Mouse (Mus musculus): Measurements from ENCODE around the gene Vps52.
A peak's percentile ranks its signal among the peaks of the same experiment; 100 is the strongest.
"Not testable (repeated sequence)": the region's sequence is repeated elsewhere in the genome, so short reads cannot be mapped to it uniquely, and the experiment has no call there.

The Vps52 gene

DNA sequence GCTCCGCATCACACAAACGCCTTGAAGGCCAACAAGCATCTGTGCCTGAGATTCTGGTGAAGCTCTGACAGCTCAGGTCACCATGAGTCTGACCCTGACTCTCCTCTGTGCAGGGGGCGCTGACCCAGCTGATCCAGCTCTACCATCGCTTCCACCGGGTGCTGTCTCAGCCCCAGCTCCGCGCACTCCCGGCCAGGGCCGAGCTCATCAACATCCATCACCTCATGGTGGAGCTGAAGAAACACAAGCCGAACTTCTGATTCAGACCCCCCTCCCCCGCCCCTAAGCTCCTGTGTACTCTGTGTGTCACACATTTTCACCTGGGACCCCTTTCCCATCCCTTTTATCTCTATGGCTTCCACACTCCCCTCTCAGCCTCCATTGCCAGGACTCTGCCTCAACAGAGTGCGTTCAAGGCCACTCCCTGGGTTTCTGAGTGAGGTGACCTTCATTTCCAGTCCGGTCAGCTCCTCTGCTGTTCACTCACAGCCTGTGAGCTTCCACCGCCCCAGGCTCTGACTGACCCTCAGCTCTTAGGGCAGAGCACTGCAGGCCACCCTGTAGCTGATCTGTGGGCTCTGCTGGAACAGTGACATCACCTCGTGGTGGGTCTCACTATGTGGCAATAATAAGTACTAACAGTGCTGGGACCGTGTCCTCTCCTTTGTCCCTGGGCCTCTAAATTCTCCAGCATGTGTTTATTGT is 10.4 kb downstream of the Vps52 start:
- DNase-seq (ENCODE audit: low read depth in 2 of 2, low spot score in 2 of 2): no peak

DNA sequence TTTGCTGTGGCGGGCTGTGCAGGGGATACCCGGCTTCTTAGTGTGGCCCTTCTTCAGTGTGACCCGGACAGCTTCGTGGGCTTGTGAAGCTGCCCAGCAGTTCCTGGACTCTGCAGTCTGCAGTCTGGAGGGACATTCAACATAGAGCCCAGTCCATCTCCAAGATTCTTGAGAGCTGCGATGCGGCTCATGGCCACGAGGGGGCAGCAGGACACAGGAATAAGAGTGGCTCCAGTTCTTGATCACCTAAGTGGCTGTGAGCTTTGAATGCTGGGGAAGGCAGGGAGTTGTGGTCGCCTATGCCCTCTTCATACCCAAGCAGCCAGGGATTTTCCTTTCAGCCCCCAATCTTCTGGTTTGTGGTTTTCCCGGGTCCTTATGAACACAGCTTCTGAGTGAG is 12.9 kb downstream of the Vps52 start:
- peak; percentile 76 to 80 for DNase-seq (ENCODE audit: low read depth in 2 of 2, low spot score in 2 of 2)

DNA sequence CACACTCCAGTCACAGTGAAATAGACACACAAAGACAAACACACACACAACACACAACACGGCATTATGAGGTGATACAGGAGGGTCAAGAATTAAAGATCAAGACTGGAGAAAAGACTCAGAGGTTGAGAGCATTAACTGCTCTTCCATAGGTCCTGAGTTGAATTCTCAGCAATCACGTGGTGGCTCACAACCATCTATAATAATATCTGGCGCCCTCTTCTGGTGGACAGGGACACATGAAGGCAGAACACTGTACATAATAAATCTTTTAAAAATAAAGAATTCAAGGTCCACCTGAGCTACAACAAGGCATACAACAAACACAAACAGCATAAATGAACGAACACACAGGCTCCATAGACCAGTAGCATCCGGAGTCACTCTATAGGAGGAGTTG is 13.3 kb downstream of the Vps52 start:
- peak; percentile 55 to 76 for DNase-seq (ENCODE audit: low read depth in 2 of 2, low spot score in 2 of 2)

DNA sequence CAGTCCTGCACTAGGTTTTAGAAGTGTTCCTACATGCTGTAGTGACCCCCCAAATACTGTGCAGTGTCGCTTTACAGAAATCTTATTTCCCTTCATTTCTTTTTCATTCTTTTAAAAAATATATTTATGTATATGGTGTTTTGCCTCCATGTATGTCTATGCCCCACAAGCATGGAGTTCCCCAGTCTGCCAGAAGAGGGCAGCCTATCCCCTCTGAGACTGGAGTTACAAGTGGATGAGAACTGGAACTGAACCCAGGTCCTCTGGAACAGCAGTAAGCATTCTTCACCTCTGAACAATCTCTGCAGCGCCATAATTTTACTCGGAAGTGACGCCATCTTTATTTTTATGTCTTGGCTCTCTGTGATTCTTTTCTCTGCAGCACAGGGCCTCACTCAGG is 13.8 kb downstream of the Vps52 start:
- no peak for DNase-seq (ENCODE audit: low read depth in 2 of 2, low spot score in 2 of 2)

DNA sequence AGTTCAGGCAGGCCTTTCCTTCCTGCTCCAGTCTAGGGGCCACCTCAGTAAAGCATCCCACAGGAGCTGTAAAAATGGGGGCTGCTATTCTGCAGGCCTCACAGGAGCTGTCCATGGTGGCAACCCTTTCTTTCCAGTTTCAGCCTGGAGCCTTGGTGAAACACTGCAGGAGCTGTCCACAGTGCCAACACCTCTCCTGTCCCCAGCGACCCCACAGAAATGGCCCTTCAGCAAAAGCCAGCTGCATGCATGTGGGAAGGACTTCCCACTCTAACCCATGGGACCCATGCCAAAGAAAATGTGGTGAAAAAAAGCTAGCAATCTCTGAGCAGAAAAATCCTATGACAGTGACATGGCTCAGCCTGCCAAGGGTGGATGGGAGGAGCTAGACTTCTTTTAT is 17.1 kb downstream of the Vps52 start:
- no peak for DNase-seq (ENCODE audit: low read depth in 2 of 2, low spot score in 2 of 2)

DNA sequence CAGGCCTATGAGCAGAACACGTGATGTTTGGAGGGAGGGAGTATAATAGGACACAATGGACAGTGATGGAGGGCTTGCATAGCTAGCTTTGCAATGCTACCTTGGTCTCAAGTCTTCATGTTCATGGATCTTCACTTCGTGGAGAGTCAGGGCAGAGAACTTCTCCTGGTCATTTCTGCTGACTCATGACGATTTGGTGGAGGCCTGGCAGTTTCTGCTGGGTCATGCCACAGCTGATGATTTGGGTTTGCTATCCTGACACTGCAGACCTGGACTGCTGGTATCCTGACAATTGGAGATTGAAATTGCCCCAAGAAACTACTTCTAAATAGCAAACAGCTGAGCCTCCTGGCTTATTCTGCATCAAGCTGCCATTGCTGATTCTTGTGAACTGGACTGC is 18.0 kb downstream of the Vps52 start:
- no peak for DNase-seq (ENCODE audit: low read depth in 2 of 2, low spot score in 2 of 2)

DNA sequence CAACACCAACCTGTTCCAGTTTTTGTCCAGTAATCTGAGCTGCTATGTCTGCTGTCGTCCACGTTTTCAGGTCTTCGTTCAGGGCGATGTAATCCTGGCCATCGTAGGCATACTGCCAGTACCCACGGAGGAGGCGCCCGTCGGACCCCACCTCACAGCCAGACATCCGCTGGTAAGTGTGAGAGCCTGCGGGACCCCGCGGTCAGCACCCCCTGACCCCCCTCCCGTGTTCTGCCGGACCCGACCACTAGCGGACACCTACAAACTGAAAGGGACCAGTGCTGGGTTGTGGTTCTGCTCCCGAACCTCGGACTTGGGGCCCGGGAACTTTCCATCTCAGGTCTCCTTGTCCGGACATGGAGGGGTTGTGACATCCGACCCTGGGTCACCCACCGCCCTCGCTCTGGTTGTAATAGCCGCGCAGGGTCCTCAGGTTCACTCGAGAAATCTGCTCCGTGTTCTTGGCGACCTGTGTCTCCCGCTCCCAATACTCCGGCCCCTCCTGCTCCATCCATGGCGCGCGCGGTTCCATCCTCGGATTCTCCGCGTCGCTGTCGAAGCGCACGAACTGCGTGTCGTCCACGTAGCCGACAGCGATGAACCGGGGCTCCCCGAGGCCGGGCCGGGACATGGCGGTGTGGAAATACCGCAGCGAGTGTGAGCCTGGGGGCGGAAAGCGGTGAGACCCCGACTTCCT is 22.4 kb downstream of the Vps52 start:
- no peak for DNase-seq (ENCODE audit: low read depth in 2 of 2, low spot score in 2 of 2)

DNA sequence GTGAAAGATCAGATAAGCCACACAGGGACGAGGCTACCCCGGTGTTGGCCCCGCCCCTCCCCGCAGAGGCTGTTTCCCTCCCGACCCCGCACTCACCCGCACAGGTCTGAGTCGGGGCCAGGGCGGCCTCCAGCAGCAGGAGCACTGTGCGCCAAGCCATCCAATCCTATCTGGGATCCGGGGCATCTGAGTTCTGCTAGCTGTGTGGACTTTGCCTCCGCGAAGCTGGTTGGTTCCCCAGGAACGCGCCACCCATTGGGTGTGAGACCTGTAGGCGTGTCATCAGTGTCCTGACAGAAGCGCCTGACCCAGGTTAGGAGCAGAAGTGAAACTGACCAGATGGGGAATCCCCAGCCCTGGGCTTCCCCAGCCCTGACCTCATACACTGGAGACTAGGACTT is 23.0 kb downstream of the Vps52 start:
- peak; percentile 58 to 63 for DNase-seq (ENCODE audit: low read depth in 2 of 2, low spot score in 2 of 2)

DNA sequence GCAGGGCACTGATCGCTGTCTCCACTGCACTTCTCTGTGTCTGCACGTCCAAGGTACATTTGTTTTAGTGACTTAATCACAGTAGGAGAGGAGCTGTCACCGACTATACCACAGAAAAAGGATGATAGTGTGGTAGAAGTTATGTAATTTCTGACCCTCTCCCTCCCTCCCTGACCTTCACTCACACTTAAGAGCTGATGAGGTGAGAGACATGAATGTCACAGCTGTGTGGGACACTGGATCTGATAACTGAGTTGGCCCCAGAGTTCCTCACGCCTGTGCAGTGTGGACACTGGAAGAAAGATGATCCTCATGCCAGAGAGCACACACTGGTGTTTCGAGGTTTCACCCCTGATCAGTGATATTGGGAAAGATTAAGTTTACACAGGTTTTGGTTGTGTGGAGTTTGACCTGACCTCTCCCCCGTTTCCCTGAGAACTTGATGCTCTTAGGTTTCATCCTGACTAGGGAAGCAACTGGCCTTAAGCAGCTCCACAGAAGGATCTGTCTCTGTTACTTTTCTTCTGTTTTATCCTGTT is 24.0 kb downstream of the Vps52 start:
- no peak for DNase-seq (ENCODE audit: low read depth in 2 of 2, low spot score in 2 of 2)

DNA sequence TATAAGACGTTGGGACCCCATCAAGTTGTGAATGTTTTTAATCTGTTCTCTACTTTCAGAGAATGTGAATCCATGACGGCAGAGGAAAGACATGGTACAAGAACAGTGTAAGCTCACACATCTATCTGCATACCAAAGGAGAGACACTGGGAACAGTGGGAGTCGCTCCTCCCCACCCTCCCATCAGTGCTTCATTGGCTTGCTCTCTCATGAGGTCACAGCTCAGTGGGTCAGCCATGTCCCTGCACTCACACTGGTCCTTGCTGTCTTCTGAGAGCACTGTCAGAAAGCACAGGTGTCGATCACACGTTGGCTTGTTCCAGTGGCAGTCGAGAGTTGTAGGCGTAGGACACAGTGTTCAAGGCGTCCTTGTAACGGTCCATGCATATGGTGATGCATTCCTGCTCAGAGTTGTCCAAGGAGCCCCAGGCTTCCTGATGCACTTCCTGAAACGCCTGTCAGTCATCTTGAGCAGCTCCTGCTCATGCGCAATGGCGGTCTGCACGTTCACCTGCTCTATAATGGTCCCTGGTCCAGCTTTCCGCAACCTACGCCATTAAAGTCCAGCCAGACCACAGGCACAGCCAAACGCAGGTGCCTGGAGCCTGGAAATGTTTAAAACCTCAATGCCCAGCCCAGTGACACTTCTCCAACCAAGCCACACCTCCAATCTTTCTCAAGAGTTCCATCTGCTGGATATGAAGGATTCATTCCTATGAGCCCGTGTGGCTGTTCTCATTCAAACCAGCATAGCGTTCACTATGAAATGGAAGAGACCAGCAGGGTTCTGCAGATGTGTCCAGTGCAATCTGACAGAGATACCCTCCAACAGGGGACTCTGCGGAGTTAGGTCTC is 24.8 kb downstream of the Vps52 start:
- DNase-seq (ENCODE audit: low read depth in 2 of 2, low spot score in 2 of 2): no peak

DNA sequence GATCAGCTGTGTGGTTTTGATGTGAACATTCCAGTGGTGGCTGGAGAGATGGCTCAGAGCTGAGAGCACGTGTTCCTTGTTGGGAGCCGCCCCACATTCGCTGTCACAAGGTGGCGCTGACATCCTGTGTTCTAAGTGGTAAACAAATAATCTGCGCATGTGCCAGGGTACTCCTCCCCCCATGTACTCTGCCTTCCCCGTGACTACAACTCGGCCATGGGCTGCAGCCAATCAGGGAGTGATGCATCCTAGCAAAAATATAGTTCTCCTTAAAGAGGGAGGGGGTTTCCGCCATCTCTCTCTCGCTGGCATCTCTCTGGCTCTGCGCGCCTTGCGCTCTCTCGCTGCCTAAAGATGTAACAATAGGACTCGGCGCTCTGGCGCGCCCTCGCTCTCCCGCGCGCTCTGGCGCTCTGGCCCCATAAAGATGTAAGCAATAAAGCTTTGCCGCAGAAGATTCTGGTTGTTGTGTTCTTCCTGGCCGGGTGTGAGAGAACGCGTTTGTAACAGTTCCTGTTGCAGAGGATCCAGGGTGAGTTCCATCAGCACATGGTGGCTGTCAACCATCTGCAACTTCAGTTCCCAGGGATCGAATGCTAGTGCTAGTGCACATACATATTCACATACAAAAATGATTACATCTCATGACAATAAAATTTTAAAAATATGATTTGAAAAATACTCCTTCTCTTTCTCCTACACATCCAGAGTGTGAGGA is 25.7 kb downstream of the Vps52 start:
- peak; percentile 81 to 87 for DNase-seq (ENCODE audit: low read depth in 2 of 2, low spot score in 2 of 2)

DNA sequence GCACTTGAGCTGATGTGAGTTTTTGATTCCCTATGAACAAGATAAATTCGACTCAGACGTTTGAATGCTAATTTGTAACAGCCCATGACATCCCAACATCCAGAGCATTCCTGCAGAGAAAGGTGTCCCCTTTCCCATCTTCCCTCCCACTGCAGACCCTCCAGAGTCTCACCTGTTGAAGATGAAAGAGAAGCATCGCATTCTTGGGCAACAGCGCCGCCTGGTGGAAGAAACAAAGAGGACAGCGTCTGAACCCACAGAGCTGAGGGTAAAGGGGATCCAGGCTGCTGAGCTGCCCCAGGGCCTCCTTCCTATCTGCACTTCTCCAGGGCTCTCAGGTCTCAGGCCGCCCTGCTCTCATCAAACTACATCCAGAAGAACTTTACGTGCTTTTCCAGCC is 26.5 kb downstream of the Vps52 start:
- peak; percentile 66 to 68 for DNase-seq (ENCODE audit: low read depth in 2 of 2, low spot score in 2 of 2)

DNA sequence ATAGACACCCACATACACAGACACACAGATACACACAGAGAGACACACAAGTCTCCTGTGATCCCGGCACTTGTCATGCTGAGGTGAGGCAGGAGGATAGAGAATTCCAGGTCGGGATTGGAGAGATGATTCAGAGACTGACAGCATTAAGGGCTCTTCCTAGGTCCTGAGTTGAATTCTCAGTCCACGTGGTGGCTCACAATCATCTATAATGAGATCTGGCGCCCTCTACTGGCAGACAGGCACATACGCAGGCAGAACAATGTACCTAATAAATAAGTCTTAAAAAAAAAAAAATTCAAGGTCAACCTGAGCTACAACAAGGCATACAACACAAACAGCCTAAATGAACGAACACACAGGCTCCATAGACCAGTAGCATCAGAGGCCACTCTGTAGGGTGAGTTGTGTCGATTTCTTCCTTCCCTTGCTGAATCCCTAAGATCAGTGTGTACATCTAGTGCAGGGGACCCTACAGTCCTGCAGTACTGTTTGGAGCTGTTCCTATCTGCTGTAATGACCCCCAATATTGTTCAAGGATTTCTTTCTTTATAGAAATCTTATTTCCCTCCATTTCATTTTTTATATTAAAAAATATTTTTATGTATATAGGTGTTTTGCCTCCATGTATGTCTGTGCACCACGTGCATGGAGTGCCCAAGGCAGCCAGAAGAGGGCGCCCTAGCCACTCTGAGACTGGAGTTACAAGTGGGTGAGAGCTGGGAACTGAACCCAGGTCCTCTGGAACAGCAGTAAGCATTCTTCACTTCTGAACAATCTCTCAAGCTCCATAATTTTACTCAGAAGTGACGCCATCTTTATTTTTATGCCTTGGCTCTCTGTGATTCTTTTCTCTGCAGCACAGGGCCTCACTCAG is 36.4 kb downstream of the Vps52 start:
- peak in 1 of 2 experiments; percentile 73 for DNase-seq (ENCODE audit: low read depth in 2 of 2, low spot score in 2 of 2)

DNA sequence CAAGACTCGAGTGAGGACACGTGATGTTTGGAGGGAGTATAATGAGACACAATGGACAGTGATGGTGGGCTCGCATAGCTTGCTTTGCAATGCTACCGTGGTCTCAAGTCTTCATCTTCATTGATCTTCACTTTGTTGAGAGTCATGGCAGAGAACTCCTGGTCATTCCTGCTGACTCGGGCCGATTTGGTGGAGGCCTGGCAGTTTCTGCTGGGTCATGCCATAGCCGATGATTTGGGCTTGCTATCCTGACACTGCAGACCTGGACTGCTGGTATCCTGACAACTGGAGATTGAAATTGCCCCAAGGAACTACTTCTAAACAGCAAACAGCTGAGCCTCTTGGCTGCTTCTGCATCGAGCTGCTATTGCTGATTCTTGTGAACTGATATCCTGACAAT is 39.3 kb downstream of the Vps52 start:
- no peak for DNase-seq (ENCODE audit: low read depth in 2 of 2, low spot score in 2 of 2)

DNA sequence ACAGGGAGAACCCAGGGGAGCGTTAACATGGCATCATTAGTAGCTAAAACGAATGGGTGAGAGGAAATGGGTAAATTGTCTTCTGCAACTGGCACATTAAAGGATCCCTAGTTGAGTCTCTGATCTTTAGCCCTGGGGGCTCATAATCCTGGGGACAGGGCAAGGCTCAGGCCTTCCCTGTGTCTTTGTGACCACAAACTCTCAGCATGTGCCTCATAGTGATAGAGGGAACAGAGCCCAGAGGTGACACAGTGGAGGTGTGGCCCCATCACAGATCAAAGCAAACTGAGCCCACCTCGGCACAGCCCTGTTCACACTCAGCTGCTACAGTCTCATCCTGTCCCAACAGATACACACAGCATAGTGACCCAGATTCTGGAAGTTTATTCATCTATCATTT is 40.0 kb downstream of the Vps52 start:
- peak in 1 of 2 experiments; percentile 44 for DNase-seq (ENCODE audit: low read depth in 2 of 2, low spot score in 2 of 2)

DNA sequence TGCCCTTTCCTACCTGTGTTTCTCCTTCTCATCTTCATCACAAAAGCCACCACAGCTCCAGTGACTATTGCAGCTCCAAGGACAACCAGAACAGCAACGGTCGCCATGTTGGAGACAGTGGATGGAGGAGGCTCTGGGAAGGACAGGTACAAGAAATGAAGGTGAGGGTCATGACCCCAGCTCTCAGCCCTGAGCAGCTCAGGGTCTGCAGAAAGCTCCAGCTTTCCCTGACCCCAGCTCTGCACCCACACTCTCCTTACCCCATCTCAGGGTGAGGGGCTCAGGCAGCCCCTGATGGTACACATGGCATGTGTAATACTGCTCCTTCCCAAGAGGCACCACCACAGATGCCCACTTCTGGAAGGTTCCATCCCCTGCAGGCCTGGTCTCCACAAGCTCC is 41.4 kb downstream of the Vps52 start:
- DNase-seq (ENCODE audit: low read depth in 2 of 2, low spot score in 2 of 2): not testable (repeated sequence)

DNA sequence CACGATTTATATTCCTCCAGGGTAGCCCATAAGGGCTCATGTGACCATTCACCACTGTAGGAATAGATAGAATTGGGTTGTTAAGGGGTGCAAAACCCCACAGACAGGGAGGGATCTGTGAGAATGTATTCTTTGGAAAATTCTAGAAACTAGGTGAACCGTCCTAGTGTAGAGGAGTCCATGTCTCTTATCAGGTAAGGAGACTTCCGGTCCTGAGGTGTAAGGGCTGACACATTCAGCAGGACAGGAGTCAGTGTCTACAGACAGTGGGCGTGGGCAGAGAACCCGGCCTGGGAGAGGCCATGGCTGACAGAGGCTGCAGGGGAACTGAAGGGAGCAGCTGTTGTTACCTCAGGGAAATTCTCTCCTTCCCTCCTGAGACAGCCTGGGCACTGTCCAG is 43.1 kb downstream of the Vps52 start:
- DNase-seq (ENCODE audit: low read depth in 2 of 2, low spot score in 2 of 2): peak in 1 of 2 experiments; percentile 36

DNA sequence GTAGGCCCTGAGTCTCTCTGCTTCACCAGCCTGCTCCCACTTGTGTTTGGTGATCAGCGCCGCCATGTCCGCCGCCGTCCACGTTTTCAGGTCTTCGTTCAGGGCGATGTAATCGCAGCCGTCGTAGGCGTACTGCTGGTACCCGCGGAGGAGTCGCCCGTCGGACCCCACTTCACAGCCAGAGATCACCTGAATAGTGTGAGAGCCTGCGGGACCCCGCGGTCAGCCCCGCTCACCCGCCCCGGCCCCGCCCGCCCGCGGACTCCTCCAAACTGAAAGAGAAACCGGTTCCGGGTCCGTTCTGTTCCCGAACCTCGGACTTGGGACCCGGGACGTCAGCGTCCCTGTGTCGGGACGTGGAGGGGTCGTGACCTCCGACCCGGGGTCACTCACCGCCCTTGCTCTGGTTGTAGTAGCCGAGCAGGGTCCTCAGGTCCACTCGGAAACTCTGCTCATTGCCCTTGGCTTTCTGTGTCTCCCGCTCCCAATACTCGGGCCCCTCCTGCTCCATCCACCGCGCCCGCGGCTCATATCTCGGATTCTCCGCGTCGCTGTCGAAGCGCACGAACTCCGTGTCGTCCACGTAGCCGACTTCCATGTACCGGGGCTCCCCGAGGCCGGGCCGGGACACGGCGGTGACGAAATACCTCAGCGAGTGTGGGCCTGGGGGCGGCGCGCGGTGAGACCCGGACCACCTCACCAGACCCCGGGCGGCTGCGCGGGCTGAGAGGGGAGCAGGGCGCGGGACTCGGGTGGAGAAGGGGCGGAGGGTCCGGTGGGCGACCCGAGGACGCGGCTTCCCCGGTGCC is 43.9 kb downstream of the Vps52 start:
- DNase-seq (ENCODE audit: low read depth in 2 of 2, low spot score in 2 of 2): no peak

DNA sequence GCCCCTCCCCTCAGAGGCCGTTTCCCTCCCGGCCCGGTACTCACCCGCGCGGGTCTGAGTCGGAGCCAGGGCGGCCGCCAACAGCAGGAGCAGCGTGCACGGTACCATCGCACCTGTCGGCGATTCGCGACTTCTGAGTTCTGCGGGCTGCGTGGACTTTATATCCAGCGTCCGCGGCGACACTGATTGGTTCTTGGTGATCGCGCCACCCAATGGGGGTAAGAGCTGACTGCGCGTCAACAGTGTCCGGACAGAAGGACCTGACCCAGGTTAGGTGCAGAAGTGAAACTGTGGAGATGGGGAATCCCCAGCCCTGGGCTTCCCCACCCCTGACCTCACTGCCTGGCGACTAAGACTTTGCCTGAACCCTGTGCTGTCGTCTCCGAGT is 44.5 kb downstream of the Vps52 start, which contains the start of gene H2-K1:
Gene H2-K1, minus strand, starts transcription at position 198 of the 388 bp plus-strand sequence.
- DNase-seq (ENCODE audit: low read depth in 2 of 2, low spot score in 2 of 2): peak; percentile 96 to 98
